Mouse (Mus musculus) cortical plate, adult 2 months (tissue): ENCODE results near the gene Tas1r2.

Source experiments
- CTCF ChIP-seq: fragments of 200-500 bp; IDR thresholded peaks from 2 replicates; pipeline ENCODE4 v1.5.1; 2011; ENCODE audit warnings: mild to moderate bottlenecking, control low read depth, low read length; ENCODE audit not compliant: insufficient read depth; ENCODE audit errors: extremely low read depth
- POLR2A ChIP-seq: fragments of 200-500 bp; IDR thresholded peaks from 2 replicates; pipeline ENCODE4 v1.6.1; 2011; ENCODE audit warnings: mild to moderate bottlenecking, low read length, control low read depth; ENCODE audit not compliant: insufficient read depth; ENCODE audit errors: extremely low read depth

DNA sequence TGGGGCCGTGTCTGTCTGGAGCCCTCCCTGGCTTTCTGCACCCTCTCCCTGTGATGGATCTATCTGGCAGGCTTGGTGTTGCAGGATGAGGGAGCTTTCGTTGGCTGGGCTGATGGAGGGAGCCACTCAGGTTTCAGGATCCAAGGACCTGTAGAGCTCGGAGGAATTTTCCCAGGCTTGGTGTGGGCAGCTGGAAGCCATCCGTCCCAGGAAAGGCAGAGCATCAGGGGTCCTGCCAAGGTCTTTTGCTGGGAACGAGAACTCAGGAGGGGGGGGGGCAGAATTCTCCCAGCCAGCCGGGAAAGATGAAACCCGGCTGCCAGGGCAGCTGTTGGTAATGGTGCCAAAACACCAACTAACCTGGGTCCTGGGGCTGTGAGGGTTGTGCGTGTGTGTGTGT lies 45.3 kb downstream of the Tas1r2 start:
- TF ChIP-seq POLR2A (no peak), CTCF (no peak)
